Mouse (Mus musculus): Measurements from ENCODE around the gene Hils1.

Hils1 gene

DNA sequence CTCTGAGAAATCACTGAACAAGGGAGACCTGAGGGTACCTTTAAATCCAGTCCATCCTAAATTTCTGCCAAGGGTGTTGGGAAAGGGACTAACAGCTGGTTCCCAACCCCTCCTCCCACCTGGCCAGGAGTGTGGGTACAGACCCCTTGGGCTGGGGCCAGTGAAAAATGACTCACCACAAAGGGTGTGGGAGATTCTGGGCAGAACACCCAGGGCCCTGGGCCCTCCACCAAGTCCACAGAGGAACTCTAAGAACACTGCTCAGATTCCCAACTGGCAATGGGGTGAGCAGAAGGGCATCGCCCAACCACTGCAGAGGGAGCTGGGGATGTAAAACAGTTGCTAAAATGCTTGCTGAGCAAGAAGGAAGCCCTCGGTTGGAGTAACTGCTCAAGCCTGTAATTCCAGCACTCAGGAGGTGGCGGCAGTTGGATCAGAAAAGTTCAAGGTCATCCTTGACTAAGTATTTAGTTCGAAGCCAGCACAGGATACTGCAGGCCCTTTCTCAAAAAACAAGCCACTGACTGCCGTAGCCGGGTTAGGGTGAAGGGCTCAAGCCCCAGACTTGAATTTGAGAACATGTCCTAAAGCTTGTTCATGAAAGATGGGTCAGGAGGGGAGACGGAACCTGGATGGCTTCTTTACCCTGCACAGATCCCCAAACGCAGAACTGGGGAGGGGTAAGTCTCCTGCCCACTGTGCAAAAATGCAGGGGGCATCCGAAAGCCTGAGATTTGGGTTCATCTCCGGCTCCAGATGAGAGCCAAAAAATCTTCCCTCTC is 21.6 kb downstream of the Hils1 start:
- no peak for DNase-seq (ENCODE audit: low read depth, low spot score)

DNA sequence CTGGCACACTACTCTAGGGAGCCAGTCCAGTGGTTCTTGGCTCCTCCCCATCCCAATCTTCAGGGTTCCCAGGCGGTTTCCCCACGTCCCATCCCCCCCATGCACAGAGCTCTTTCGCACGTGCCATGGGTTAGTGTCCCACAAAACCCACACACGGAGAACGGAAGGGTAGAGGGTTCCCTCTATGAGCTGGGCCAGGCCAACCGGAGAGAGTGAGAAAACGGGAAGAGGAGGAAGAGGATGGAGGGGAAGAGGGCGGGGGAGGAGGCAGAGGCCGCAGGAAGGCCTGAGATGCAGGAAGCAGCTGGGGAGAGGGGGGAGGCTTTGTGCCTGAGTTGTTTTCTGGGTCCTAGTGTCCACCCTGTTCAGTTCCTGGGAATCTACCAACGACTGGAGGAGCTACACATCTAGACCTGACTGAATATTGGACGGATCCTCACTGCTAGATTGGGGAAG is 22.2 kb downstream of the Hils1 start:
- peak; percentile 87 for DNase-seq (ENCODE audit: low read depth, low spot score)

DNA sequence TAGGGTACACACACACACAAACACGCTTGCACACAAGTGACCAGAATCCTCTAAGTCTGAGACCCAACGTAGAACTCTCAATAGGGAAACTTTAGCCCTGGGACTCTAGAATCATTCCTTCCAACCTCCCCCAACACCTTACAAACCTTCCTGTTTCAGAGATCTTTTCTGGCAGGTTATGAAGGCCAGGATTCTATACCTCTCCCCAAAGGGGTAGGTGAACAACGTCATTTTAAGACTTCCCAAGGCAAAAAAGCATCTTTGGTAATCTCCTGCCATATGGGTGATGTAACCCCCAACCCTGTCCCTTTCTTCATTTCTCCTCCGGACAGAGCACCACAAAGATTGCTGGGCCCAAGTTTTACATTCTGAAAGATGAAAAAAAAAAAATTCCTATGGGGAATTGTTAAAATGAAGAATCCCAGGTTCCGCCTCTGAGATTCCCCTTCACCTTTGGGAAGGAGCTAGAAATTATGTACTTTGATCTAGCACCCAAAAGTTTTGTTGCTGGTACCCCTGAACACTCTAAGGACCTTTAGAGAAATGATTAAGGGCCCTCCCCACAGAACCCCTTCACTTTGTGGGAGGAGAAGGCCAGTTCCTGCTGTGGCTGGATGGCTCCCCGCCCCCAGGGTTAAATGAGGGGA is 22.8 kb downstream of the Hils1 start:
- no peak for DNase-seq (ENCODE audit: low read depth, low spot score)

DNA sequence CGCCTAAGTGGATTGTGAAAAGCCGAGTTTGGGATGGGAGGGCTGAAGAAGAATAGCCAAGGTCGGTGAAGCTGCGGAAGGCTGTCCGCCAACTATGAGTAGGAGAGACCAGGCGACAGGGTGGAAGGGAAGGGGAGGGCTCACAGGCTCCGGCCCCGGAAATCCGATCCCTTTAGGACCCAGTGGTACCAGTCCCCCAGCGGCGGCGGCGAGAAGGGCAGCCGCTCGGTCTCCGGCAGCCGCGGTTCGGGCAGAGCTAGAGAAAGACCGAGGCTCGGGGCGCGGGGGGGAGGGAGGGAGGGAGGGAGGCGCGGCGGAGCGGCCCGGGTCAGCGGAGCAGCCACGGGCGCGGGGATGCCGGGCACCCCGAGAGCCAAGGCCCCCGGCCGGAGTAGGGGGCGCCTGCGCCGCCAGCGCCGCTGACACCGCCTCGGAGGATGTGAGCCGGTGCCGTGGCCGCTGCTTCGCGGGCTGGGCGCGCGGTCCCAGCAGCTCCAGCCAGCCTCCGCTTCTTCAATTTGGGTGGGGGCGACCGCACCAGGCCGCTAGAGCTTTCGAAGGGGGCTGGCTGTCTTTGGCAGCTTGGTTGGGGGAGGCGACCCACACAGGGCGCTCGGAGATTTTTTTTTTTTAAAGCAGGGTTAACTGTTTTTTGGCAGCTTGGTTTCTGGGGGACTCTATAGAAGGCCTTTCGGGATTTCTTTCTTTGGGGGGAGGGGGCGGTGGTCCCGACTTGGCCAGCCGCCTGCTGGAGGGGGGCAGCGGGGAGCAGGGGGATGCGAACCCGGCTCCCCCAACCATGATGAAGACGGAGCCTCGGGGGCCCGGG is 23.6 kb downstream of the Hils1 start, which contains the start of gene Ppp1r9b:
Ppp1r9b (plus strand) TSS at position 287 of the 829 bp plus-strand sequence.
- DNase-seq (ENCODE audit: low read depth, low spot score), result peak; percentile 93

DNA sequence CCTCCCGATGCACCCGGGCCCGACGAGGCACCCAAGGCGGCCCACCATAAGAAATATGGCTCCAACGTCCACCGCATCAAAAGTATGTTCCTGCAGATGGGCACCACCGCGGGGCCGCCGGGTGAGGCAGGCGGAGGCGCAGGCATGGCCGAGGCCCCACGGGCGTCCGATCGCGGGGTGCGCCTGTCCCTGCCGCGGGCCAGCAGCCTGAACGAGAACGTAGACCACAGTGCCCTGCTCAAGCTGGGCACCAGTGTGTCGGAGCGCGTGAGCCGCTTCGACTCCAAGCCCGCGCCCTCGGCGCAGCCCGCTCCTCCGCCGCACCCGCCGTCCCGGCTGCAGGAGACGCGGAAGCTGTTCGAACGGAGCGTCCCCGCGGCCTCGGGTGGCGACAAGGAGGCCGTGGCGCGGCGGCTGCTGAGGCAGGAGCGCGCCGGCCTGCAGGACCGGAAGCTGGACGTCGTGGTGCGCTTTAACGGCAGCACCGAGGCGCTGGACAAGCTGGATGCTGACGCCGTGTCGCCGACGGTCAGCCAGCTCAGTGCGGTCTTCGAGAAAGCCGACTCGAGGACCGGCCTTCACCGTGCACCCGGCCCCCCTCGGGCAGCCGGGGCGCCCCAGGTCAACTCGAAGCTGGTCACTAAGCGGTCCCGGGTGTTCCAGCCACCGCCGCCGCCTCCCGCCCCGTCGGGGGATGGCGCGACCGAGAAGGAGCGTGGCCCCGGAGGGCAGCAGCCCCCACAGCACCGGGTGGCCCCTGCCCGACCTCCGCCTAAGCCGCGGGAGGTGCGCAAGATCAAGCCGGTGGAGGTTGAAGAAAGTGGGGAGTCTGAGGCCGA is 24.5 kb downstream of the Hils1 start:
- peak; percentile 67 for DNase-seq (ENCODE audit: low read depth, low spot score)

DNA sequence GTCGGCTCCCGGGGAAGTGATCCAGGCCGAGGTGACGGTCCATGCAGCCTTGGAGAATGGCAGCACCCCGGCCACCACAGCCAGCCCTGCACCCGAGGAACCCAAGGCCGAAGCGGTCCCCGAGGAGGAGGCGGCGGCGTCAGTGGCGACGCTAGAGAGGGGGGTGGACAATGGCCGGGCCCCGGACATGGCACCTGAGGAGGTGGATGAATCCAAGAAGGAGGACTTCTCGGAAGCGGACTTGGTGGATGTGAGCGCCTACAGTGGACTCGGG is 25.0 kb downstream of the Hils1 start:
- DNase-seq (ENCODE audit: low read depth, low spot score), result no peak

DNA sequence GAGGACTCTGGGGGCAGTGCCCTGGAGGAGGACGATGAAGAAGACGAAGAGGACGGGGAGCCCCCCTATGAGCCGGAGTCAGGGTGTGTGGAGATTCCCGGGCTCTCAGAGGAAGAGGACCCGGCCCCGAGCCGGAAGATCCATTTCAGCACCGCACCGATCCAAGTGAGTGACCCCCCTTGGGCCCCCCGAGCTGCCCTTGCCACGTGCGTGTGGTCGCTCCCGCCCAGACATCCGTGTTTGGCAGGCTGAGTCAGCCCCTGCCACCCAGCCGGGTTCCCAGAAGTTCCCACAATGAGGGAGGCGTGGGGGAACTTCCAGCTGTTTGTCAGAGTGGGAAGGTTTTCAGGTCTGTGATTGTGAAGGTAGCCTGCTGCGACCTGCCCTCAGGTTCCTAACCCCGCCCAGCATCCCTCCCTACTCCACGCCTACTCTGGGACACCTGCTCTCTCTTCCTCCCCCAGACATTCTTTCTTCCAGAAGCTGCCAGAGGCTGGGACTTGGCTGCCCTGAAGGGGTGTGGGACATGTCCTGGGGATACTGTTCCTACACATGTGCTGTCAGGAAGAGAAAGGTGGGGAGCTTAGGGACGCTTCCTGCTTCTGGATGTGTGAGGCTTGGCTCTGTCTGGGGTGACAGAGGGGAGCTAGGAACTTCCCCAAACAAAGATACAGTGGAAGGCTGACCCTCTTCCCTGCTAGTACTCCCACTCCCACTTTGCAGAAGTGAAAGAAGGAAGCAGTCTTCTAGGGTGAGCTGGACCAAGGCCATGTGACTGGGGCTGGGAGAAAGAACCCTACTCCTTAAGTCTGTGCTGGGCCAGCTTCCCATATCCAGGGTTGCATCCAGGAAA is 25.6 kb downstream of the Hils1 start:
- DNase-seq (ENCODE audit: low read depth, low spot score), result peak; percentile 61

DNA sequence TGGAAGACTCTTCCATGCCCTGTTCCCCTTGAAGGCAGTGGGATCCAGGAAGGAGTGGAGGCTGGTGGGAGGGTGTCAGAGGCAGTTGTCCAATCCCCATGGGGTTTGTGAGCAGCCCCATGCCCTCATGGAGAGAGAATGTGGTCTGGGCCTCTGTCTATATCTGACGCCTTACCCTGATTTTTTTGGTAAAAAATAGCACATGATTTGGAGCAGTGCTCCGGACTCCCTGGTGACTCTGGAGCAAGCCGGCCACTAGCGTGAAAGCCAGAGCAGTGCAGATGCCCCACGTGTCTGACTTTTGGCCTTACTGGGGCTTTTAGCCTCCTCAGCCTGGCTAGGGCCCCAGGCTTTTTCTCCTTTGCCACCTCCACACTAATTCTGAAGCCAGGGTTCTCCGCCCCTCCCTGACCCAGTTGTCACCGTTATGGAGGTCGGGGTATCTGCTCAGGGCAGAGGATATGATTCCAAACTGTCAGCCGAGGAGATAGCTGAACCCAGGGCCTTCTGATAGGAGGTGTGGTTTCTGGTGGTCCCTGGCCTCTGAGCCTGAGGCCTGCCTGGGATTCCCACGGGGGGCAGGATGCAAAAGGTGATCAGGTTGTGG is 26.9 kb downstream of the Hils1 start:
- no peak for DNase-seq (ENCODE audit: low read depth, low spot score)

DNA sequence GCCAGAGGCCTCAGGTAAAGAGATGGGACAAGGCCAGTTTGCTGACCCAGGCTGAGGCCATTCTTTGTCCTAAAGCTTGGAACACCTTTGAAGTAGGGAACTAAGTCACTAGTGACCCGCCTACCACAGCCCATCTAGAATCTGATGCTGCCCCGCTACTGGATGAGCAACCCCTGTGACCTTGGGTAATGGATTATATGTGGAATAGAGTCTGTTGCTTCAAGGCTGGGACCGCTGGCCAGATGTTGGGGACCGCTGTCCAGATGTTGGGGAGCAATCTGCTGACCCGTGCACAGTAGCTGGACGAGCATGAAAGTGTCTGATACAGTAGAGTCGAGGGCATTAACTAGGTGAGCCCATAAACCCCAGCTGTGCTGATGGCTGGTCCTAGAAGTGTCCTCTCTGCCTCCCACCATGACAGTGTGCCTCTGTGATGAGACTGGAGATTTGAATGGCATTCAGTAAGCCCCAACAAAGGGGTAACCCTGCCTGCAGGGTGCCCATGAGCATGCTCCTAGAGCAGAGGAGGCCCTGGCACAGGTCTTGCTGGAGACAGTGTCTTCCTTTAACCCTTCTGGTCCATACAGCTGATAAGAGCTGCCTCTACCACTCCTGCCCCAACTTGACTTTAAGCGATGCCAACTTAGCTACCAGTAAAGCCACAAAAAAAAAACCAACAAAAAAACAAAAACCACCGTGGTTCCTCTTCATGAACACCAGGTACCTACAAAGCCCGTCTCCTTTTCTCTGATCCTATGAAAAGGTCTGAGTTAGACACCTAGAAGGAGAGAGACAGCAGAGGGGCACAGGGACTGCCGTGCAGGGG is 27.8 kb downstream of the Hils1 start:
- DNase-seq (ENCODE audit: low read depth, low spot score), result no peak

DNA sequence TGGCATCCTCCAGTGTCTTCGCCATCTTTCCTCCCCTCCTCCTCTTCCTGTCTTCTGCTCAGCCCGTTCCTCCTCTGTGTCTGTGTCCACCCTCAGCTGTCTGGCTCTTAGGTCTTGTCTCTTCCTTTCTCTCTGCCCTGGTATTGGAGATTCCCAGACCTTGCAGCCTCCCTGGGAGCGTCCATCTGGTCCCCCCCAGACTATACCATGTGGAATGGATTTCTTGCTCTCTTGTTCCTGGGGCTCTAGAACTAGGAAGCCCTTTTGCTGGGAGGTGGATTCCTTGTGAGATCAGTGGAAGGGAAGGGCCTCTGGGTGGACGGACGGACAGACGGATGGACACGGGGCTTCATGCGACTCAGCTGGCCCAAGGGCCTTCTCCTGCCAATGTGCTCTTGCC is 28.7 kb downstream of the Hils1 start:
- DNase-seq (ENCODE audit: low read depth, low spot score), result no peak

DNA sequence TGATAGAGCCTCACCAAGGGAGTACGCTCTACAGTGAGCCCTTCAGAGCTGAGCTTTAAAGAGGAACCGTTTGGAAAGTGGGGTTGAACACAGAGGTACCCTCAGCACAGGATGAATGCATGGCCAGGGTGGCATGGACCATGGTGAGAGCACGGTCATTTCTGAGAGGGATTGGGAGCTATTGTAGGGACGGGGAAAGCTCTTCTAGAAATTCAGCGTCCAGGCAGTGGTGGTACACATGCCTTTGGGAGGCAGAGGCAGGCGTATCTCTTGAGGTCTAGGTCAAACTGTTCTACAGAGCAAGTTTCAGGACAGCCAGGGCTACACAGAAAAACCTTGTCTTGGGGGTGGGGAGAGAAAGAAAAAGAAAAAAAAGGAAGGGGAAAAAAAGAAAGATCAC is 29.6 kb downstream of the Hils1 start:
- DNase-seq (ENCODE audit: low read depth, low spot score), result no peak

DNA sequence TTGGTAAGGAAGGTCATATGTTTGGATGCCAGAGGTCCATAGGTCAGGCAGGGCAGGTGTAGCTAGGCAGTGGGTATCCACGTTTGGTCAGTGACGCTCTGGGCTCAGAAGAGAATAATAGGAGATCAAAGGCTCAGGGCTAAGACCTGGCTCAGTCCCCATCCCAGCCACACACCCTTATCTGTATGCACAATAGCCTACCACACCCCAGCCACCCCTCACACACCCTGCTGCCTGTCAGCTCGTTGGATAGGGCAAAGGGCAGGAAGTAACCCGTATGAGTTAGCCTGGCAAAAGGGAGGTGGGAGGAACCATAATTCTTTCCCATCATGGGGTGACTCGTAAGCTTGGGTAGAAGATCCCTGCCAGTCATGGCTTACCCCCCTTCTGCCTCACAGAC is 30.2 kb downstream of the Hils1 start:
- peak; percentile 43 for DNase-seq (ENCODE audit: low read depth, low spot score)

DNA sequence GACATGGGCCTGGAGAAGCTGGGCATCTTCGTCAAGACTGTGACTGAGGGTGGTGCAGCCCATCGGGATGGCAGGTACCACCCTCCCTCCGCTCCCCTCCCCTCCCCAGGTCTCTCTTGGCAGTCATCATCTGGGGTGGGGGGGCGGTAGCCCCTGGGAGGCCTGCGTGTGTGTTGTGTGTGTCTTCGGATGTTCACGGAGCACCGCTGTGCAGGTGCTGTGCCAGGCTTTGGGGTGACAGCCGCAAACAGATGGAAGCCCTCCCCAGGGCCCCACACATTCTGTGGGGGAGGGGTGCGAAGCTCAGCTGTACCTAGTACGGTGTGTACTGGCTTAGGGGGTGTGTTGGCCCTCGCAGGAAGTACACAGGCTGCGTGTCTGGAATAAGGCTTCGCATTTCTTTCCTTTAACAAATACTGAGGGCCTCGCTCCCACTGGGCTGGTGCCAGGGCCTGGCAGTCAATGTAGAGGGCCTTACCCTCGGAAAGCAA is 30.7 kb downstream of the Hils1 start:
- DNase-seq (ENCODE audit: low read depth, low spot score), result peak; percentile 77

DNA sequence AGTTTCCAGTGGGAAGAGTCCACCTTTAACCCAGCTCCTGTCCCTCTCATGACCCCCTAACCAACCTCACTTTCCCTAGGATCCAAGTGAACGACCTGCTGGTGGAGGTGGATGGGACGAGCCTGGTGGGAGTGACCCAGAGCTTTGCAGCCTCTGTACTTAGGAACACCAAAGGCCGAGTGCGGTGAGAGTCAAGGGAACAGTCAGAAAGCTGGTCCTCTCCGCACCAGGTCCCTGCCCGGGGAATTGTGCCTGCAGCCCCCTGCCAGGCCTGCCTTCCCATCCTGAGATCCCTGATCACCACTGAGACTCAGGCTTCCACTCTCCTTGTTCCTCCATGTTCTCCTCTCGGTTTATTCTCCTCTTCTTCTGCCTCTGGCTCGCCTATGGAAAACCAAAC is 32.7 kb downstream of the Hils1 start:
- no peak for DNase-seq (ENCODE audit: low read depth, low spot score)

DNA sequence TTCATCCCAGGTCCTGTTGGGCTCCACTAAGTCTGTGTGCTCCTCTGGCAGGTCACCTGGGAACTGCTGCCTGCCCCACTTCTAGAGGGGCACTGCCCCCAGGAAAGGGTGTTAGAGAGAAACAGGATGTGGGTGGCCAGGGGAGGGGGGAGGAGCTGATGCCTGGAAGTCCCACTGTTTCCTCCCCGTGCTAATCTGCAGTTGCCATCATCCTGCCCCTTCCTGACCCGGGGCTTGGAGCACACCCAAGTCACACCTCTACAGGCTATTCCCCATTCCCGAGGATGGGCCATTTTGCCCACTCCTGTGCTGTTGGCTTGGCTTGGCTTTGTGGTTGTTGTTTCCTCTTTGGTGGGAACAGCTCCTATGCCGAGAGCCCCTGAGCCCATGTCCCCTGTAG is 33.2 kb downstream of the Hils1 start:
- DNase-seq (ENCODE audit: low read depth, low spot score), result peak; percentile 72

DNA sequence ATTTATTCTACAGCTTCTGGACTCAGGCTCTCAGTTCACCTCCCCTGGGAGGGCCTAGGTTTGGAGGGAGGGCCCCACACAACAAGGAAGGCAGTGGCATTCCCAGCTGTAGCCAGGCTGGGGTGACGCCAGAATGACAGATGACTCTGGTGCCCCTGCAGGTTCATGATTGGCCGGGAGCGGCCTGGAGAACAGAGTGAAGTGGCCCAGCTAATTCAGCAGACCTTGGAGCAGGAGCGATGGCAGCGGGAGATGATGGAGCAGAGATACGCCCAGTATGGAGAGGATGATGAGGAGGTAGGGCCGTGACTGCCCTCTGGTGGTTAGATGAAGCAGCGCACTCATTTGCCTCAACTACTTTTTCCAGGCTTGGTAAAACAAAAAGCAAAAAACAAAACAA is 33.7 kb downstream of the Hils1 start:
- peak; percentile 85 for DNase-seq (ENCODE audit: low read depth, low spot score)

DNA sequence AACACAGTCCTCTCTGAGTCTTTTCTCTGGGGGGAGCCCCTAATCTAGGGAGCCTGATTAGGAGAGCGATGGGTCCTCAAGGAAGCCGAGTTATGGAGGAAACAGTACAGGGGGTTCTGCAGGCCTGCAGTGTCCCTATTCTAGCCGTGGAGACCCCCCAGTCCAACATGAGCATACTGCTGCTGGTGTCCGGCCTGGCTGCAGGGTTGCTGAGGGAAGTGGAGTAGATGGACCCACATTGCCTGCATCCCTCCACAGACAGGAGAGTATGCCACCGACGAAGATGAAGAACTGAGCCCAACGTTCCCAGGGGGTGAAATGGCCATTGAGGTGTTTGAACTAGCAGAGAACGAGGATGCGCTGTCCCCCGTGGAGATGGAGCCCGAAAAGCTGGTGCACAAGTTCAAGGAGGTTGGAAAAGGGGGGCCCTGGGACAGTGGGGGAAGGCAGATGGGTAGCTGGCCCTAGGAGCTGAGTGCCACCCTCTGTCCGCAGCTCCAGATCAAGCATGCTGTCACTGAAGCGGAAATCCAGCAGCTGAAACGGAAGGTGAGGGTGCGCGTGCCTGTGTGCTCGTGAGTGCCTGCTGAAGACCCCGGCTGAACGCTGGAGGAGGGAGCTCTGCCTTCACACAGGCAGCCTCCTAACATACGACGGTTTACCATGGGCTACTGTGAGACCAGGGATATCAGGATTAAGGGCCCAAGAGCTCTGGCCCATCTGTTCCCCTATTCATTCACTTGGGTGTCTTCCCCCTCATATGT is 34.4 kb downstream of the Hils1 start:
- no peak for DNase-seq (ENCODE audit: low read depth, low spot score)

DNA sequence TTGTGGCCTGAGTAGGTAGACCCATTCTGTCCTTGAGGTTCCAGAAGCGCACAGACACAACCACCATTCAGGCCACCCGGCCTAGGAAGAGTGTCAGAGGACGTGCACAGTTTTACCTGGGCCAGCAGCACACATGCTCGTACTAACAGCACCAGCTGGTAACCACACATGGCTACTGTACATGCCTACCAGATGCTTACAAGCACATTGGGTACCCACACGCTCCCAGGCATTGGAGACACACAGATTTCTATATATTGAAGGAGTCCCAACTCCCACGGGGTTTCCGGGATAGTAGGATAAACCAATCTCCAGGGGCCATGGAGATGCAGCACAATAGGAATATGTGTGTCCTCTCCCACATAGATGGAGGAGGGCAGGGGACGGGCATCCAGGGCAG is 35.3 kb downstream of the Hils1 start:
- no peak for DNase-seq (ENCODE audit: low read depth, low spot score)
